Mouse (Mus musculus): Measurements from ENCODE around the gene H2afy2. TPM values are rescaled to one million over a fixed set of nuclear protein-coding genes. Genes with fewer than 3 reads are reported as not detected.

Gene H2afy2
- total RNA-seq, 1 experiment, result 18.7 TPM

DNA sequence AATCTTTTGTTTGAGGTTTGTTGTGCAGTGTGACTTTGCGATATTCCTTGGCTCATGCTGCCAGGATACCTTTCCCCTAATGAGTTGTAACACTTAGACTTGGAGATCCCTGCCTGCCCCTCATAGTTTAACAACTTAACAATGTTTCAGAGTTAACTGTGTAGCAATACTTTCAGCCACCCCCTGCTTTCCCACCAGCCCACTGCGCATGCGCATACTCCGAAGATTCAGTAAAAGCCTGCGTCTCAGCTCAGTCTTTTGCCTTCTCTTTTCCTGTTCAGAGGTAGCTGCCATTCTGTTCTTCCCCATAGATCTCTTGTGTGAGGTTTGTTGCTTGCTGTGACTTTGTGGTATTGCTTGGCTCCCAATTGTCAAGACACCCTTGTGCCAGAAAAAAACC is 4.6 kb upstream of the H2afy2 start:
- in situ Hi-C loops (cut with MboI; ENCODE audit: low sequenced_read_pairs in 2 of 2, unreplicated experiment in 2 of 2), result no loop called here
- Histone ChIP-seq H3K9ac (ENCODE audit: insufficient read depth, low read depth, low read length, poor library complexity, severe bottlenecking) (no peak overlapping the region), H3K4me1 (ENCODE audit: control insufficient read depth in 2 of 2, insufficient read depth in 2 of 2, low read length in 2 of 2, poor library complexity in 1 of 2) (peaks cover 4 to 7% of the 10 kb centered on the region in 2 experiments; a peak in 3 of 4 replicates), H3K4me3 (ENCODE audit: insufficient read depth in 1 of 2, low read depth in 1 of 2, low read length in 2 of 2, poor library complexity in 1 of 2, severe bottlenecking in 1 of 2) (no peak overlapping the region), H3K36me3 (ENCODE audit: control insufficient read depth, insufficient read depth, low read length, poor library complexity, severe bottlenecking) (no peaks in the 10 kb centered on the region), H3K27ac (ENCODE audit: insufficient read depth, low read depth, low read length, poor library complexity, severe bottlenecking) (no peak overlapping the region), H3K9me3 (ENCODE audit: control insufficient read depth, insufficient read depth, low read depth, low read length) (no peaks in the 10 kb centered on the region)
- no peak for TF ChIP-seq CHD2 (IDR thresholded peaks at IDR 0.05; ENCODE audit: low read depth, low read length)
- DNase-seq (ENCODE audit: low read depth, low spot score), result no peak

DNA sequence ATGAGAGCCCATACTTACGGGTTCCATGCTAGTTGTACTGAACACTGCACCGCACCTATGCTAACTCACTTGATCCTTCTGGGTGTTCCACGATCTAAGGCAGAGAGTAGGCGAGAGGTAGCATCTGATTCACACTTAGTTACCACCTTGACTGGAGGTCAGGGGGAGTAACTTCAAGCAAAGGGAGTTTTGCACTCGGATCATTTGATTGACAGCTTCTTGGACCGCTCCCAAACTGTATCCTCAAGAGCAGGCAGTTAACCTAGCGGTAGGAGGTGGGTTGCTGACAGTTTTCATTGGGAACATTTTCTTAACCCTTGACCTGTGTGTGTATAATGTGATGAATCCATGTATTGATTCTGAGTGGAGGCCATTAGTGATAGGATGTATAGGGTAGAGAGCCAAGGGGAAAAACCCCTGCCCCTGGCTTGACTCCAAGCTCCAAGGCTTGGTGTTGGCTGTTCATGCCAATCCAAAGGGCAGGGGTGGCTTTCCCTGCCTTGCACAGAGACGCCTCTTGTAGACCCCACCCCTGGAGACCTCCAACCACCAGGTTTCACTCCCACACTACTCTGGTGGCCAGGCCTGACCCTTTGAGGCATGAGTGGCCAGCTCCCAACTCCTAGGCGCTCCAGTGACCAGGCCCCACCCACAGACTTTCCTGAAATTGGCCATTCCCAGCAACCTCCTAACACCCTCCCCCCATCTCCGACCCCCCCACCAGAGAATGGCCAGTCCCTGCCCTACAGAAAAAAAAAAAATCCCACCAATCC is 3.8 kb upstream of the H2afy2 start:
- no peak for DNase-seq (ENCODE audit: low read depth, low spot score)
- peaks cover 4 to 7% of the 10 kb centered on the region in 2 experiments; a peak in 3 of 4 replicates for H3K4me1 ChIP-seq (ENCODE audit: control insufficient read depth in 2 of 2, insufficient read depth in 2 of 2, low read length in 2 of 2, poor library complexity in 1 of 2)
- TF ChIP-seq ZC3H11A (IDR thresholded peaks at IDR 0.05; ENCODE audit: borderline replicate concordance, low read depth, low read length), result no peak

DNA sequence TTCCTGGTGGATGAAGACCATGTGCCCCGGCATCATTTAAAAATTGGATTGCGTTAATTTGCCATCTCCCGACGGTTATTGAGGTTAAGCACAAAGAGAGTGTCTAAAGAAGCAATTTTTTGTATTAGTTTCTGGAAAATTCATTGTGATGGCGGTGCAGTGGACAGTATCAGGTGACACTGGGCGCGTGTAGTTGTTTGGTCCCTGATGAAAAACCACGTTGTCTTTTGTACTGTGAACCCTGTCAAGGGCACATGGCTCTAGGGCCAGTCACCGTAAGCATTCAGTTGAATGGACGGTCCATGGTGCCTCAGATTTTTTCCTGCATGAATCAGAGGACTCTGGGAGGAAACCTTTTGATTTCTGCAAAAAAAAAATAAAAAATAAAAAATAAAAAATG is 467 bp upstream of the H2afy2 start:
- no peaks in the 10 kb centered on the region for H3K9me3 ChIP-seq (ENCODE audit: control insufficient read depth, insufficient read depth, low read depth, low read length)
- no peaks in the 10 kb centered on the region for H3K36me3 ChIP-seq (ENCODE audit: control insufficient read depth, insufficient read depth, low read length, poor library complexity, severe bottlenecking)
- H3K9ac ChIP-seq (ENCODE audit: insufficient read depth, low read depth, low read length, poor library complexity, severe bottlenecking), result peak overlapping the region; percentile 93; the same call in 1 of the 2 replicates
- in situ Hi-C loops (cut with MboI; ENCODE audit: low sequenced_read_pairs in 2 of 2, unreplicated experiment in 2 of 2), result no loop called here
- TF ChIP-seq ZC3H11A (IDR thresholded peaks at IDR 0.05; ENCODE audit: borderline replicate concordance, low read depth, low read length), result no peak
- TF ChIP-seq MAFK (IDR thresholded peaks at IDR 0.05; ENCODE audit: insufficient read depth, low read depth, low read length), result no peak
- TF ChIP-seq ZNF384 (IDR thresholded peaks at IDR 0.05; ENCODE audit: low read depth, low read length), result no peak
- TF ChIP-seq CHD2 (IDR thresholded peaks at IDR 0.05; ENCODE audit: low read depth, low read length), result no peak
- TF ChIP-seq HCFC1 (IDR thresholded peaks at IDR 0.05; ENCODE audit: borderline replicate concordance, insufficient read depth, low read length), result no peak
- H3K4me3 ChIP-seq (ENCODE audit: insufficient read depth in 1 of 2, low read depth in 1 of 2, low read length in 2 of 2, poor library complexity in 1 of 2, severe bottlenecking in 1 of 2), result peak overlapping the region; percentile 92 to 99
- no peak for DNase-seq (ENCODE audit: low read depth, low spot score)
- H3K27ac ChIP-seq (ENCODE audit: insufficient read depth, low read depth, low read length, poor library complexity, severe bottlenecking), result no peak overlapping the region
- peaks cover 4 to 7% of the 10 kb centered on the region in 2 experiments for H3K4me1 ChIP-seq (ENCODE audit: control insufficient read depth in 2 of 2, insufficient read depth in 2 of 2, low read length in 2 of 2, poor library complexity in 1 of 2)

More for the DNA sequence above, 3.8 kb upstream of the H2afy2 start:
- in situ Hi-C loops (cut with MboI; ENCODE audit: low sequenced_read_pairs in 2 of 2, unreplicated experiment in 2 of 2), result no loop called here
- H3K9ac ChIP-seq (ENCODE audit: insufficient read depth, low read depth, low read length, poor library complexity, severe bottlenecking), result no peak overlapping the region
- no peak overlapping the region for H3K4me3 ChIP-seq (ENCODE audit: insufficient read depth in 1 of 2, low read depth in 1 of 2, low read length in 2 of 2, poor library complexity in 1 of 2, severe bottlenecking in 1 of 2)
- no peaks in the 10 kb centered on the region for H3K9me3 ChIP-seq (ENCODE audit: control insufficient read depth, insufficient read depth, low read depth, low read length)
- no peaks in the 10 kb centered on the region for H3K36me3 ChIP-seq (ENCODE audit: control insufficient read depth, insufficient read depth, low read length, poor library complexity, severe bottlenecking)
- no peak overlapping the region for H3K27ac ChIP-seq (ENCODE audit: insufficient read depth, low read depth, low read length, poor library complexity, severe bottlenecking)

DNA sequence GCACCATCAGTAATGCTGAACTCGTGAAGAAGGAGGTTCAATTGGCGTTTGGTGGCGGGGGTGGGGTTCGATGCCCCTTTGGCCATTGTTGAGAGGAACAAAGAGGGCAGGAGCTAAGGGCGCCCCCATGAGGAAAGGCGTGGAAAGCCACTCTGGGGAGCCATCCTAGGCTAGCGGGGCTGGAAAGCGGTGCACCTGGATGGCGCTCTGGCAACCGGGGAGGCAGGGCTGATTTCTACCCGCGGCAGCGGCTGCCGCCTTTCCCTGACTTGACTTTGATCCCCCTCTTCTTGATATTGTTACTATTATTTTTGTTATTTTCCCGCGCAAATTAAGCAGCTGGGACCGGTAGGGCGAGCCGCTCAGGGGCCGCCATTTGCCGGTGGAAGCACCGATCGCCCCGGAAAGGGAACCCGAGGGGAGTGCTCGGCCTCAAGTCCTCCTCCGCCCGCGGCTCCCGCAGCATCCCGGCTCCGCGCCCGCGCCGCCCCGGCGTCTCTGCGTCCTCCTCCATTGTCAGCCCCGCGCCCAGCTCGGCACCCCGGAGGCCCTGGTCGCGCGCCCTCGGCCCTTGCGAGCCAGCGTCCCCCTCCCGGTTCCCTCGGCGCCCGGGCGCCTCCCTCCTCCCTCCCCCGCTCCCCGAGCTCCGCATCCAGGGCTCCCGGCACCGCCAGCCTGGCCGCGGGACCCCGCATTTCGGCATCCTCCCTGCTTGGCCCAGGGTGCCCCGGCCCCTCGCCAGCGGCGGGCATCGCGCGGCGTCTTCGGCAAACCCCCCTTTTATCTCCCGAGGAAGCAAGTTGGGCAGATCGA is 942 bp downstream of the H2afy2 start:
- no peaks in the 10 kb centered on the region for H3K36me3 ChIP-seq (ENCODE audit: control insufficient read depth, insufficient read depth, low read length, poor library complexity, severe bottlenecking)
- peaks cover 2 to 4% of the 10 kb centered on the region in 2 experiments; a peak in 3 of 4 replicates for H3K4me1 ChIP-seq (ENCODE audit: control insufficient read depth in 2 of 2, insufficient read depth in 2 of 2, low read length in 2 of 2, poor library complexity in 1 of 2)
- H3K9me3 ChIP-seq (ENCODE audit: control insufficient read depth, insufficient read depth, low read depth, low read length), result no peaks in the 10 kb centered on the region
- peak overlapping the region; percentile 92 to 99 for H3K4me3 ChIP-seq (ENCODE audit: insufficient read depth in 1 of 2, low read depth in 1 of 2, low read length in 2 of 2, poor library complexity in 1 of 2, severe bottlenecking in 1 of 2)
- in situ Hi-C loops (cut with MboI; ENCODE audit: low sequenced_read_pairs in 2 of 2, unreplicated experiment in 2 of 2), result no loop called here
- peak overlapping the region; percentile 93 for H3K9ac ChIP-seq (ENCODE audit: insufficient read depth, low read depth, low read length, poor library complexity, severe bottlenecking)
- peak overlapping the region; percentile 49; the same call in 1 of the 2 replicates for H3K27ac ChIP-seq (ENCODE audit: insufficient read depth, low read depth, low read length, poor library complexity, severe bottlenecking)
- DNase-seq (ENCODE audit: low read depth, low spot score), result peak; percentile 81
- TF ChIP-seq ZNF384 (IDR thresholded peaks at IDR 0.05; ENCODE audit: low read depth, low read length) (no peak), ZC3H11A (IDR thresholded peaks at IDR 0.05; ENCODE audit: borderline replicate concordance, low read depth, low read length) (no peak), HCFC1 (IDR thresholded peaks at IDR 0.05; ENCODE audit: borderline replicate concordance, insufficient read depth, low read length) (0 out of 2 replicates have a peak, but pooled peaks have one; percentile 18), CHD2 (IDR thresholded peaks at IDR 0.05; ENCODE audit: low read depth, low read length) (no peak), MAFK (IDR thresholded peaks at IDR 0.05; ENCODE audit: insufficient read depth, low read depth, low read length) (no peak)
